Mouse (Mus musculus): ENCODE data around the gene Hyls1. TPM values are rescaled to one million over a fixed set of nuclear protein-coding genes. Genes with fewer than 3 reads are reported as not detected.

Gene Hyls1
- total RNA-seq, 4 experiments from 2014 or later, result 0.48 to 1.0 (median 0.93) TPM

Other genes starting within 250 kb of the Hyls1 start
- 10 to 100 TPM; 12.1 to 14.2 (median 13.1) TPM for gene Cdon, start 149.3 kb downstream of the Hyls1 start, total RNA-seq (2022)
- not detected for gene Gm1113, start 52.1 kb downstream of the Hyls1 start, total RNA-seq (2022)
- not detected for gene Ddx25, start 11.9 kb downstream of the Hyls1 start, total RNA-seq (2022)
- 10 to 100 TPM in 1 of 4 experiments, 1 to 10 TPM in 3; 7.8 to 11.1 (median 9.2) TPM for gene Pus3, start 11.8 kb downstream of the Hyls1 start, total RNA-seq (2022)
- gene Pate2, start 114 bp downstream of the Hyls1 start, total RNA-seq (2022), result not detected
- not detected for gene Pate4, start 41.5 kb upstream of the Hyls1 start, total RNA-seq (2022)
- gene Pate3, start 77.8 kb upstream of the Hyls1 start, total RNA-seq (2022), result not detected
- gene Pate1, start 117.0 kb upstream of the Hyls1 start, total RNA-seq (2022), result not detected
- gene Gm17677, start 170.7 kb upstream of the Hyls1 start, total RNA-seq (2022), result not detected
- not detected for gene Gm17727, start 207.7 kb upstream of the Hyls1 start, total RNA-seq (2022)
- gene Gm27235, start 219.7 kb upstream of the Hyls1 start, total RNA-seq (2022), result not detected
- not detected for gene D730048I06Rik, start 219.7 kb upstream of the Hyls1 start, total RNA-seq (2022)